ENCODE assay signal across 33 mouse cellular contexts in the genomic region with DNA sequence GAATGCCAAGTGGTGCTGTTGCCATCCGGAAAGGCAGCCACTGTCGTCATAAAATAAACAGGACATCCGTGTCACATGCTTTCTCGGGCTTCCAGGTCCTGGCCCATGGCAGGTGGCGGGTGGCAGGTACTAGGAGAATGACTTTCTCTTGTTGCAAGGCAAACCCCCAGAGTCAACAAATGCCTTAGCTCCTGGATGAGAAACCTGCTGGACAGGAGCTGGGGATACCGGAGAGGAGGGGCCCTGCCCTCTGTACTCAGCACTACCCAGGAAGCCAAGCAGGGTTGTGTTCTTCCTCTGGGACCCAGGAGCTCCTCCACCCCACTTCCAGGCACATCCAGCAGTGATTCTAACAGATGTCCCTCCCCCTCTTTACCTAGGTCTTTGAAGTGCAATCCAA. TPM values are rescaled to one million over a fixed set of nuclear protein-coding genes. Genes with fewer than 3 reads are reported as not detected.
A peak's percentile ranks its signal among the peaks of the same experiment; 100 is the strongest.
DNase-seq lines count a peak whose midpoint lies in the region; ATAC-seq and TF ChIP-seq lines count a peak whose summit lies in the region.
"Had no signal": no experiment of that assay in that cellular context is flagged by ENCODE, and none has a peak within 500 bp of the region (broad histone marks: within the 10 kb centered on the region; RNA-seq: fewer than 3 reads in every experiment).

No protein-coding gene starts in this region.

- H3K4me1 ChIP-seq in intestine, embryonic 16.5 days (ENCODE audit: control insufficient read depth, insufficient read depth, low read length) = peaks cover 15% of the 10 kb centered on the region
- peaks cover 6% of the 10 kb centered on the region for H3K4me1 ChIP-seq in stomach, postnatal 0 days (replicated peaks; ENCODE audit: control insufficient read depth, insufficient read depth)

- no peaks in the 10 kb centered on the region for H3K27me3 ChIP-seq in intestine, embryonic 16.5 days (replicated peaks; ENCODE audit: control insufficient read depth, insufficient read depth, low read length)
- no peaks in the 10 kb centered on the region for H3K27me3 ChIP-seq in stomach, postnatal 0 days (ENCODE audit: control insufficient read depth, insufficient read depth, low read length)
- H3K27me3 ChIP-seq: embryonic facial prominence, embryonic 15.5 days; forebrain, embryonic 13.5 days; kidney, embryonic 15.5 days had no signal

- H3K27ac ChIP-seq in intestine, embryonic 16.5 days (ENCODE audit: low read length) = no peak overlapping the region
- H3K27ac ChIP-seq in stomach, postnatal 0 days (replicated peaks) = peak overlapping the region; percentile 61; the same call in 1 of the 2 replicates
- H3K27ac ChIP-seq: embryonic facial prominence, embryonic 10.5 days; embryonic facial prominence, embryonic 15.5 days; forebrain, embryonic 13.5 days; kidney, embryonic 15.5 days; liver, embryonic 13.5 days; midbrain, embryonic 10.5 days had no signal

- ATAC-seq in intestine, embryonic 16.5 days = peak; percentile 82
- peak; percentile 95 for ATAC-seq in stomach, postnatal 0 days (ENCODE audit: low FRiP score, low TSS enrichment)
- ATAC-seq: CD4-positive, CD25-positive, alpha-beta regulatory T cell, adult 4 months; forebrain, embryonic 13.5 days; hindbrain, embryonic 16.5 days; midbrain, embryonic 16.5 days had no signal

- TF ChIP-seq EP300 in stomach, postnatal 0 days (optimal IDR thresholded peaks at IDR 0.05) = no peak

- WGBS in intestine, embryonic 16.5 days = 43% methylated on average over 6 of the region's 6 CpGs
- WGBS in stomach, postnatal 0 days = 52% methylated on average over 6 of the region's 6 CpGs

- no peaks in the 10 kb centered on the region for H3K9me3 ChIP-seq in intestine, embryonic 16.5 days (ENCODE audit: control insufficient read depth, low read length)
- no peaks in the 10 kb centered on the region for H3K9me3 ChIP-seq in stomach, postnatal 0 days (ENCODE audit: control insufficient read depth, low read length)
- H3K9me3 ChIP-seq: embryonic facial prominence, embryonic 10.5 days; embryonic facial prominence, embryonic 15.5 days; forebrain, embryonic 13.5 days; kidney, embryonic 15.5 days; liver, embryonic 13.5 days; midbrain, embryonic 10.5 days had no signal

- H3K9ac ChIP-seq in intestine, embryonic 16.5 days (ENCODE audit: low read depth, low read length) = no peak overlapping the region
- no peak overlapping the region for H3K9ac ChIP-seq in stomach, postnatal 0 days (ENCODE audit: low read length)
- H3K9ac ChIP-seq: embryonic facial prominence, embryonic 15.5 days; forebrain, embryonic 13.5 days; kidney, embryonic 15.5 days; liver, embryonic 13.5 days had no signal

- H3K36me3 ChIP-seq in intestine, embryonic 16.5 days (ENCODE audit: control insufficient read depth, insufficient read depth, low read length) = no peaks in the 10 kb centered on the region
- no peaks in the 10 kb centered on the region for H3K36me3 ChIP-seq in stomach, postnatal 0 days (ENCODE audit: control insufficient read depth, insufficient read depth, low read length)
- H3K36me3 ChIP-seq: embryonic facial prominence, embryonic 10.5 days; embryonic facial prominence, embryonic 15.5 days; kidney, embryonic 15.5 days; liver, embryonic 13.5 days; midbrain, embryonic 10.5 days had no signal

- H3K4me3 ChIP-seq in intestine, embryonic 16.5 days (ENCODE audit: low read length) = no peak overlapping the region
- H3K4me3 ChIP-seq in stomach, postnatal 0 days (ENCODE audit: low read depth, low read length) = no peak overlapping the region
- H3K4me3 ChIP-seq: embryonic facial prominence, embryonic 10.5 days; embryonic facial prominence, embryonic 15.5 days; forebrain, embryonic 13.5 days; kidney, embryonic 15.5 days; liver, embryonic 13.5 days; midbrain, embryonic 10.5 days had no signal

- no peak for TF ChIP-seq CTCF in stomach, postnatal 0 days (IDR thresholded peaks at IDR 0.05; ENCODE audit: low read depth)

- no peak overlapping the region for H3K4me2 ChIP-seq in intestine, embryonic 16.5 days (ENCODE audit: low read depth, low read length)
- no peak overlapping the region for H3K4me2 ChIP-seq in stomach, postnatal 0 days (replicated peaks; ENCODE audit: low read depth)
- H3K4me2 ChIP-seq: embryonic facial prominence, embryonic 15.5 days; forebrain, embryonic 13.5 days; heart, embryonic 11.5 days; kidney, embryonic 15.5 days; liver, embryonic 13.5 days had no signal

- DNase-seq in urinary bladder, postnatal 14 days (ENCODE audit: low spot score) = peak; percentile 28
- DNase-seq in urinary bladder, postnatal 25 days (ENCODE audit: low spot score) = no peak
- DNase-seq in lung, postnatal 36 days = peak; percentile 19
- DNase-seq in stomach, postnatal 0 days (ENCODE audit: low spot score) = peak; percentile 78
- no peak for DNase-seq in retina, embryonic 14.5 days (ENCODE audit: low spot score)
- DNase-seq in layer of hippocampus, adult 11-12 months (ENCODE audit: low spot score) = no peak
- no peak for DNase-seq in layer of hippocampus, adult 8-10 months (ENCODE audit: low spot score in 2 of 2)
- DNase-seq: adrenal gland, postnatal 10 days; cerebellum, adult 8-10 months; cerebellum, postnatal 25 days; gastrocnemius, postnatal 14 days; heart, adult 18-20 months; heart, postnatal 4 days; kidney, adult 11 months; kidney, postnatal 25 days; layer of hippocampus, postnatal 36 days; left cerebral cortex, postnatal 4 days; liver, embryonic 13.5 days; right cerebral cortex, adult 18-20 months; right cerebral cortex, postnatal 4 days; thymus, adult 2 months; thymus, postnatal 36 days had no signal

RNA-seq across cellular contexts. Expression of a gene that starts 4.6 kb away (rescaled TPM):
- polyA plus RNA-seq in intestine, embryonic 16.5 days (2015; fragmentation: Nextera tagmentation; extraction: Ambion mirVana) = 10.3 and 10.5 TPM in 2 replicates
- polyA plus RNA-seq in stomach, postnatal 0 days (2015; fragmentation: Nextera tagmentation; extraction: Ambion mirVana) = 3.0 and 4.0 TPM in 2 replicates
- total RNA-seq in layer of hippocampus, adult 8-10 months (2022) = 1 to 10 TPM in 1 of 4 experiments, under 1 TPM in 3; 0.68 to 1.7 (median 0.86) TPM
- total RNA-seq: megakaryocyte progenitor cell, adult 5-6 weeks had no signal

Comparison
In these comparisons a context has a peak if more than half of its experiments do, and no peak if none do; other contexts are left out.
1. DNase-seq: peak in urinary bladder, postnatal 14 days (single experiment), lung, postnatal 36 days (single experiment) and stomach, postnatal 0 days (single experiment); none in urinary bladder, postnatal 25 days (single experiment), retina, embryonic 14.5 days (single experiment), layer of hippocampus, adult 11-12 months (single experiment) and layer of hippocampus, adult 8-10 months (0 of 2).